Mouse (Mus musculus) embryonic fibroblast, embryonic 13.5 days (primary cell): Measurements from ENCODE around the gene Adgrd1. TPM values are rescaled to one million over a fixed set of nuclear protein-coding genes. Genes with fewer than 3 reads are reported as not detected.
"Not testable (repeated sequence)": the region's sequence is repeated elsewhere in the genome, so short reads cannot be mapped to it uniquely, and the experiment has no call there.

Experiments
- H3K27ac ChIP-seq: 2 replicates; pipeline ENCODE4 v1.5.1; 2012; ENCODE audit warnings: low read length, control low read depth, inconsistent platforms; ENCODE audit not compliant: insufficient read depth
- H3K4me1 ChIP-seq: 2 replicates; pipeline ENCODE4 v1.6.1; 2011; ENCODE audit warnings: low read length; ENCODE audit not compliant: control insufficient read depth, insufficient read depth
- H3K4me3 ChIP-seq: 2 replicates; pipeline ENCODE4 v1.5.1; 2011; ENCODE audit warnings: mild to moderate bottlenecking, control low read depth, low read length; ENCODE audit not compliant: insufficient read depth
- CTCF ChIP-seq: IDR thresholded peaks from 2 replicates; pipeline ENCODE4 v1.5.1; 2011; ENCODE audit warnings: mild to moderate bottlenecking, control low read depth, low read length, moderate library complexity, borderline replicate concordance; ENCODE audit not compliant: insufficient read depth
- POLR2A ChIP-seq: IDR thresholded peaks from 2 replicates; pipeline ENCODE4 v1.6.1; 2011; ENCODE audit warnings: low read depth, mild to moderate bottlenecking, control low read depth, low read length, moderate library complexity
- polyA plus RNA-seq: library from polyadenylated mRNA; stranded (reverse); fragments of >200 nt; gene quantifications from 2 replicates; pipeline ENCODE4 v1.2.4, GENCODE M21; 2011; ENCODE audit warnings: low read depth; ENCODE audit not compliant: missing spikeins, insufficient read length

Gene Adgrd1
- polyA plus RNA-seq, 1 experiment = 2.5 TPM

- no peaks in the 10 kb centered on the region for H3K4me1 ChIP-seq
- no peak overlapping the region for H3K4me3 ChIP-seq
- TF ChIP-seq POLR2A = no peak
- no peak for TF ChIP-seq CTCF
- no peak overlapping the region for H3K27ac ChIP-seq
These were observed 25.2 kb downstream of the Adgrd1 start for GRCm38 (mm10) chr5:129121654-129122285.

GRCm38 (mm10) chr5:129122491-129122890 is 25.9 kb downstream of the Adgrd1 start:
- no peak overlapping the region for H3K27ac ChIP-seq
- TF ChIP-seq CTCF (no peak), POLR2A (no peak)
- no peaks in the 10 kb centered on the region for H3K4me1 ChIP-seq
- H3K4me3 ChIP-seq = no peak overlapping the region

GRCm38 (mm10) chr5:129124070-129124828 is 27.7 kb downstream of the Adgrd1 start:
- Histone ChIP-seq H3K4me3 (no peak overlapping the region), H3K4me1 (no peaks in the 10 kb centered on the region), H3K27ac (no peak overlapping the region)
- TF ChIP-seq POLR2A (no peak), CTCF (no peak)

- H3K27ac ChIP-seq, H3K4me1 ChIP-seq, H3K4me3 ChIP-seq: not testable (repeated sequence)
These were observed 31.8 kb downstream of the Adgrd1 start for GRCm38 (mm10) chr5:129128310-129128709.

- TF ChIP-seq CTCF (no peak), POLR2A (no peak)
- no peaks in the 10 kb centered on the region for H3K4me1 ChIP-seq
These were observed 33.8 kb downstream of the Adgrd1 start for GRCm38 (mm10) chr5:129130301-129130700.

DNA sequence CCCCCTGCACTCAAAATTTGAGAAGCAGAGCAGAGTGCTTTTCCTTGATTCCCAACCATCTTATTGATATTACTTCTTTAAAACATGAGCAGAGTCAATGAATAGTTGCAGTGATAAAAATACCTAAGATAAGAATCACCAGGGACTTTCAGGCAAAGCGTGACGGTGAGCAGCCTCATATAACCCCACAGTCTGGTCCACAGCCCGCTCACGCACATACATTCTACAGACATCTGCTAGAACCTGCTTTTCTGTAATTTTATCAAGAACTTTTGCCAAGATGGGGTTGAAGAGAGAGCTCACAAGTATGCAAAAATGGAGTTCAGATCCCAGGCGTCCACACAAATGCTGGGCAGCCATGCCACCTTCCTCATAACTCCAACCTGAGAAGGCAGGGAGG is 40.9 kb downstream of the Adgrd1 start:
- Histone ChIP-seq H3K27ac (no peak overlapping the region), H3K4me1 (no peaks in the 10 kb centered on the region), H3K4me3 (no peak overlapping the region)
- TF ChIP-seq POLR2A = no peak
- TF ChIP-seq CTCF = no peak

More at GRCm38 (mm10) chr5:129130301-129130700, 33.8 kb downstream of the Adgrd1 start:
- Histone ChIP-seq H3K27ac (no peak overlapping the region), H3K4me3 (no peak overlapping the region)

GRCm38 (mm10) chr5:129138576-129138975 is 42.0 kb downstream of the Adgrd1 start:
- no peaks in the 10 kb centered on the region for H3K4me1 ChIP-seq
- H3K27ac ChIP-seq = no peak overlapping the region
- no peak for TF ChIP-seq POLR2A
- no peak for TF ChIP-seq CTCF
- no peak overlapping the region for H3K4me3 ChIP-seq

GRCm38 (mm10) chr5:129142801-129143200 is 46.3 kb downstream of the Adgrd1 start:
- Histone ChIP-seq H3K4me3 (no peak overlapping the region), H3K27ac (no peak overlapping the region), H3K4me1 (no peaks in the 10 kb centered on the region)
- TF ChIP-seq CTCF = no peak
- no peak for TF ChIP-seq POLR2A

- no peak overlapping the region for H3K27ac ChIP-seq
- H3K4me3 ChIP-seq = no peak overlapping the region
- H3K4me1 ChIP-seq = no peaks in the 10 kb centered on the region
- no peak for TF ChIP-seq POLR2A
- no peak for TF ChIP-seq CTCF
These were observed 48.9 kb downstream of the Adgrd1 start for GRCm38 (mm10) chr5:129145307-129145935.

GRCm38 (mm10) chr5:129146892-129147509 is 50.5 kb downstream of the Adgrd1 start:
- Histone ChIP-seq H3K27ac (no peak overlapping the region), H3K4me1 (no peaks in the 10 kb centered on the region), H3K4me3 (no peak overlapping the region)
- TF ChIP-seq CTCF (no peak), POLR2A (no peak)
